Mouse (Mus musculus): Measurements from ENCODE around the gene Hist1h3b. TPM values are rescaled to one million over a fixed set of nuclear protein-coding genes. Genes with fewer than 3 reads are reported as not detected.
"Not testable (repeated sequence)": the region's sequence is repeated elsewhere in the genome, so short reads cannot be mapped to it uniquely, and the experiment has no call there.

The Hist1h3b gene
- polyA plus RNA-seq, 1 experiment from 2014 or later = 1.8 TPM

- ATAC-seq (ENCODE audit: low FRiP score) (no peak), DNase-seq (ENCODE audit: low spot score) (no peak)
- Histone ChIP-seq H3K4me2 (replicated peaks) (no peak overlapping the region), H3K27ac (no peak overlapping the region), H3K27me3 (ENCODE audit: control insufficient read depth, insufficient read depth, low read length) (no peaks in the 10 kb centered on the region), H3K9ac (no peak overlapping the region), H3K36me3 (replicated peaks; ENCODE audit: control insufficient read depth, insufficient read depth) (no peaks in the 10 kb centered on the region), H3K4me3 (replicated peaks; ENCODE audit: low read length) (no peak overlapping the region), H3K9me3 (ENCODE audit: control insufficient read depth, low read length) (no peaks in the 10 kb centered on the region), H3K4me1 (replicated peaks; ENCODE audit: control insufficient read depth, insufficient read depth, low read length) (no peaks in the 10 kb centered on the region)
- WGBS = 86% methylated on average over 5 of the region's 5 CpGs
Observed at GRCm38 (mm10) chr13:23716261-23717042, 35.6 kb upstream of the Hist1h3b start.

GRCm38 (mm10) chr13:23717176-23717575, 34.9 kb upstream of the Hist1h3b start:
- Histone ChIP-seq H3K4me1 (replicated peaks; ENCODE audit: control insufficient read depth, insufficient read depth, low read length) (no peaks in the 10 kb centered on the region), H3K4me3 (replicated peaks; ENCODE audit: low read length) (no peak overlapping the region), H3K36me3 (replicated peaks; ENCODE audit: control insufficient read depth, insufficient read depth) (no peaks in the 10 kb centered on the region), H3K4me2 (replicated peaks) (no peak overlapping the region), H3K9ac (no peak overlapping the region), H3K27ac (no peak overlapping the region), H3K9me3 (ENCODE audit: control insufficient read depth, low read length) (no peaks in the 10 kb centered on the region), H3K27me3 (ENCODE audit: control insufficient read depth, insufficient read depth, low read length) (no peaks in the 10 kb centered on the region)
- ATAC-seq (ENCODE audit: low FRiP score) (no peak), DNase-seq (ENCODE audit: low spot score) (no peak)
- 61% methylated on average over 11 of the region's 11 CpGs for WGBS

DNA sequence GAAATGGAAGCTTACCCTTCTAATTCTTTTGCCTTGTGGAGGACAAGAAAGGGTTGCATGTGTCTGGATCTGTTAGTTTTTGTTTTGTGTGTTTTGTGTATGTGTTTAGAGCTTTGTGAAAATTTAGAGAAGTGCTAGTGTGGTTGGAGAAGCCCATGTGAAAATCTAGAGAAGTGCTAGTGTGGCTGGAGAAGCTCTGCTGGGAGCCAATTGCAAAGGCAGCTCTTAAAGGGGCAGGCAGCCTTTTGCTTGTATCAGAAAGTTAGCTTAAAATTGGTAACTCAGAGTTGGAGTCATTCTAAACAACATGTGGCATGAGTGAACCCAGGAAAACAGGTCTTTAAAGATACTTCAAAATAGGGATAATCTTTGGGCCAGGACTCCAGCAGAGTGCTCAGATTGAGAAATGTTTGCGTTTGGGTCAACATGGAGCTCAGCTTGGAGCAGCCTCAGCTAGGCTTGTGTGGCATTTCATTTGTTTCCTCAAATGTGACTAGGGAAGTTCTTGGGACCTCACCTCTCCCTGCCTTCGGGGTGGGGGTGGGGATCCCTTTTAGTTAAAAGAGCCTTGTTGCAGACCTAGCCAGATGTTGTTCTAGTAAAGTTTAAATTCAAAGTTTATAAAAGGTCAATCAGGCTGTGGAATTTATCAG, 34.3 kb upstream of the Hist1h3b start:
- ATAC-seq (ENCODE audit: low FRiP score); H3K9me3 ChIP-seq (ENCODE audit: control insufficient read depth, low read length); H3K36me3 ChIP-seq (replicated peaks; ENCODE audit: control insufficient read depth, insufficient read depth); H3K4me1 ChIP-seq (replicated peaks; ENCODE audit: control insufficient read depth, insufficient read depth, low read length); H3K27me3 ChIP-seq (ENCODE audit: control insufficient read depth, insufficient read depth, low read length); H3K27ac ChIP-seq; H3K4me2 ChIP-seq (replicated peaks); H3K9ac ChIP-seq; H3K4me3 ChIP-seq (replicated peaks; ENCODE audit: low read length); DNase-seq (ENCODE audit: low spot score): not testable (repeated sequence)
- 18% methylated on average over 2 of the region's 2 CpGs for WGBS

- H3K27ac ChIP-seq = no peak overlapping the region
- H3K4me3 ChIP-seq (replicated peaks; ENCODE audit: low read length) = no peak overlapping the region
- H3K4me1 ChIP-seq (replicated peaks; ENCODE audit: control insufficient read depth, insufficient read depth, low read length) = no peaks in the 10 kb centered on the region
- 77% methylated on average over 4 of the region's 4 CpGs for WGBS
- H3K9me3 ChIP-seq (ENCODE audit: control insufficient read depth, low read length) = no peaks in the 10 kb centered on the region
- H3K4me2 ChIP-seq (replicated peaks) = no peak overlapping the region
- H3K9ac ChIP-seq = no peak overlapping the region
- no peaks in the 10 kb centered on the region for H3K36me3 ChIP-seq (replicated peaks; ENCODE audit: control insufficient read depth, insufficient read depth)
- no peak for ATAC-seq (ENCODE audit: low FRiP score)
- H3K27me3 ChIP-seq (ENCODE audit: control insufficient read depth, insufficient read depth, low read length) = no peaks in the 10 kb centered on the region
- DNase-seq (ENCODE audit: low spot score) = no peak
Observed at GRCm38 (mm10) chr13:23724239-23724638, 27.8 kb upstream of the Hist1h3b start.

- Histone ChIP-seq H3K9ac (no peak overlapping the region), H3K27me3 (ENCODE audit: control insufficient read depth, insufficient read depth, low read length) (no peaks in the 10 kb centered on the region), H3K9me3 (ENCODE audit: control insufficient read depth, low read length) (no peaks in the 10 kb centered on the region), H3K36me3 (replicated peaks; ENCODE audit: control insufficient read depth, insufficient read depth) (no peaks in the 10 kb centered on the region), H3K4me1 (replicated peaks; ENCODE audit: control insufficient read depth, insufficient read depth, low read length) (no peaks in the 10 kb centered on the region), H3K27ac (no peak overlapping the region), H3K4me2 (replicated peaks) (no peak overlapping the region), H3K4me3 (replicated peaks; ENCODE audit: low read length) (no peak overlapping the region)
- DNase-seq (ENCODE audit: low spot score) = no peak
- WGBS = 50% methylated on average over 1 of the region's 1 CpGs
- ATAC-seq (ENCODE audit: low FRiP score) = no peak
Observed at GRCm38 (mm10) chr13:23725213-23725612, 26.9 kb upstream of the Hist1h3b start.

DNA sequence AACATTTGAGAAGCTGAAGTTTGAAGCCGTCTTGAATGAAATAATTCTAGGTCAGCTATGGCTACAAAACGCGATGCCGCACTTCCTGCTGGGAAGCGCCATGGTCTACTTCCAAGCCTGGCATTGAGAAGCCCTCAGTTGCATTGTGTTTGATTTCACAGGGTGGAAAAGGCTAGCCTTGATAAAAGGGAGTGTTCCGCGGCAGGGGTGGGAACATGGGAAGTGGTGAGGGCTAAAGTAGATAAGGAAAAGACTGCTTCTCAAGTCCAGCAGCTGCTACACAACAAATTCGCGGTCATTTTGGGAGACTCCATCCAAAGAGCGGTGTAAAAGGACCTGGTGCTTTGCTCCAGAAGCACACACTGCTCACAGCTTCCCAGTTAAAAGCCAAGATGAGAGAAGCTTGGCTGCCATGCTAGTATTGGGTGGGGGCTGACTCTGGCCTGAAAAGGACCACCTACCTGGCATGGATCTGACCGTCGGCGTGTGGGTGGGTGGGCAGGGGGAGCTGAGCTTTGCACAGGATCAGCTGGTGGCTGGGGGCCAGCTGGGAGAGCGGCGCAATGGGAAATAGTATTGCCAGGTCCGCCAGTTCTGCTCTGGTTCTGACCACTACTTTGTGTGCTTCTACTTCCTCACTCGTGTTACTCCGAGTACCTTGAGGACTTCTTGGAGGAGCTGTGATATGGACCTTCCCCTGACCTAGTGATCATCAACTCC, 23.4 kb upstream of the Hist1h3b start:
- Histone ChIP-seq H3K27me3 (ENCODE audit: control insufficient read depth, insufficient read depth, low read length) (no peaks in the 10 kb centered on the region), H3K9ac (no peak overlapping the region), H3K27ac (no peak overlapping the region), H3K4me1 (replicated peaks; ENCODE audit: control insufficient read depth, insufficient read depth, low read length) (no peaks in the 10 kb centered on the region), H3K9me3 (ENCODE audit: control insufficient read depth, low read length) (no peaks in the 10 kb centered on the region), H3K4me2 (replicated peaks) (no peak overlapping the region), H3K36me3 (replicated peaks; ENCODE audit: control insufficient read depth, insufficient read depth) (no peaks in the 10 kb centered on the region), H3K4me3 (replicated peaks; ENCODE audit: low read length) (no peak overlapping the region)
- 84% methylated on average over 18 of the region's 18 CpGs for WGBS
- no peak for DNase-seq (ENCODE audit: low spot score)
- ATAC-seq (ENCODE audit: low FRiP score) = no peak

DNA sequence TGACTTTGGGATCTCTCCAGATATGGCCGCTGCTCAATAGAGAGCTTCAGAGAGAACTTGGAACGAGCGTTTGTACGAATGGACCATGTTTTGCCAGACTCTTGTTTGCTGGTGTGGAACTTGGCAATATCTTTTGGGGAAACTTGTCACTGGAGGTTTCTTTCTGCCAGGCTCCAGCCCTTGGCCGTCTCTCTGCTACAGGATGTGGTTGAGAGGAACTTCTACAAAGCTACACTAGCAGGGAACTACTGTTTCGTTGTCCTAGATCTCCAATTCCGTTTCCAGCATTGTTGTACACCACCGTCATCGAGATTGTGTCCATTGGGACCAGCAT, 22.9 kb upstream of the Hist1h3b start:
- Histone ChIP-seq H3K4me3 (replicated peaks; ENCODE audit: low read length) (no peak overlapping the region), H3K36me3 (replicated peaks; ENCODE audit: control insufficient read depth, insufficient read depth) (no peaks in the 10 kb centered on the region), H3K4me2 (replicated peaks) (no peak overlapping the region), H3K27me3 (ENCODE audit: control insufficient read depth, insufficient read depth, low read length) (no peaks in the 10 kb centered on the region), H3K27ac (no peak overlapping the region), H3K9ac (no peak overlapping the region), H3K4me1 (replicated peaks; ENCODE audit: control insufficient read depth, insufficient read depth, low read length) (no peaks in the 10 kb centered on the region), H3K9me3 (ENCODE audit: control insufficient read depth, low read length) (no peaks in the 10 kb centered on the region)
- 90% methylated on average over 9 of the region's 9 CpGs for WGBS
- ATAC-seq (ENCODE audit: low FRiP score) (no peak), DNase-seq (ENCODE audit: low spot score) (no peak)

DNA sequence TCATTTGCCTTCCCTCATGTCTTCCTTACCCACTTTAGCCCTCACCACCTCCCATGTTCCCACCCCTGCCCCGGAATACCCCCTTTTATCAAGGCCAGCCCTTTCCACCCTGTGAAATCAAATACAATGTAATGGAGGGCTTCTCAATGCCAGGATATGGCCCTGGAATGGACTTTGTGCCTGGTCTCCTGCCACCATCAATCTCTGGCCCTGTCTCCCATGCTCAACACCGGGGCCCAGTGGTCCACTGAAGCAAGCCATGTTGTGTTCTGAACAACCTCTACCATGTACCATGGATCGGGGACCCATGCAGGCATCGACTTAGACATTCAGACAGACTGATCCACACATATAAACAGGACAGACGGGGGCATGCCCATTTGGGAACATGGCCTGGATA, 22.4 kb upstream of the Hist1h3b start:
- 91% methylated on average over 5 of the region's 5 CpGs for WGBS
- DNase-seq (ENCODE audit: low spot score) (no peak), ATAC-seq (ENCODE audit: low FRiP score) (no peak)
- no peak overlapping the region for H3K4me3 ChIP-seq (replicated peaks; ENCODE audit: low read length)
- H3K4me2 ChIP-seq (replicated peaks) = no peak overlapping the region
- H3K4me1 ChIP-seq (replicated peaks; ENCODE audit: control insufficient read depth, insufficient read depth, low read length) = no peaks in the 10 kb centered on the region
- no peaks in the 10 kb centered on the region for H3K36me3 ChIP-seq (replicated peaks; ENCODE audit: control insufficient read depth, insufficient read depth)
- no peaks in the 10 kb centered on the region for H3K9me3 ChIP-seq (ENCODE audit: control insufficient read depth, low read length)
- H3K27me3 ChIP-seq (ENCODE audit: control insufficient read depth, insufficient read depth, low read length) = no peaks in the 10 kb centered on the region
- no peak overlapping the region for H3K9ac ChIP-seq
- no peak overlapping the region for H3K27ac ChIP-seq

GRCm38 (mm10) chr13:23730479-23730878, 21.6 kb upstream of the Hist1h3b start:
- Histone ChIP-seq H3K4me2 (replicated peaks) (no peak overlapping the region), H3K4me3 (replicated peaks; ENCODE audit: low read length) (no peak overlapping the region), H3K9ac (no peak overlapping the region), H3K27ac (no peak overlapping the region), H3K4me1 (replicated peaks; ENCODE audit: control insufficient read depth, insufficient read depth, low read length) (no peaks in the 10 kb centered on the region), H3K27me3 (ENCODE audit: control insufficient read depth, insufficient read depth, low read length) (no peaks in the 10 kb centered on the region), H3K36me3 (replicated peaks; ENCODE audit: control insufficient read depth, insufficient read depth) (no peaks in the 10 kb centered on the region), H3K9me3 (ENCODE audit: control insufficient read depth, low read length) (no peaks in the 10 kb centered on the region)
- DNase-seq (ENCODE audit: low spot score) (no peak), ATAC-seq (ENCODE audit: low FRiP score) (no peak)
- 37% methylated on average over 8 of the region's 8 CpGs for WGBS

Measured in hindbrain, embryonic 14.5 days (tissue).